ENCODE assay signal across 15 mouse cellular contexts in genomic region chr6:82891488-82891887, GRCm38 (mm10). TPM values are rescaled to one million over a fixed set of nuclear protein-coding genes. Genes with fewer than 3 reads are reported as not detected.
A peak's percentile ranks its signal among the peaks of the same experiment; 100 is the strongest.
DNase-seq lines count a peak whose midpoint lies in the region; ATAC-seq lines count a peak whose summit lies in the region.
"Had no signal": no experiment of that assay in that cellular context is flagged by ENCODE, and none has a peak within 500 bp of the region (broad histone marks: within the 10 kb centered on the region; RNA-seq: fewer than 3 reads in every experiment).

No protein-coding gene starts in this region.

- H3K4me2 ChIP-seq in lung, embryonic 15.5 days = no peak overlapping the region
- H3K4me2 ChIP-seq in stomach, embryonic 16.5 days (ENCODE audit: low read depth, low read length) = no peak overlapping the region
- H3K4me2 ChIP-seq in forebrain, embryonic 13.5 days = no peak overlapping the region
- H3K4me2 ChIP-seq: embryonic facial prominence, embryonic 12.5 days; hindbrain, embryonic 14.5 days had no signal

- no peak overlapping the region for H3K27ac ChIP-seq in embryonic facial prominence, embryonic 10.5 days (replicated peaks)
- no peak overlapping the region for H3K27ac ChIP-seq in lung, embryonic 15.5 days
- peak overlapping the region; percentile 12; the same call in 1 of the 2 replicates for H3K27ac ChIP-seq in stomach, embryonic 16.5 days (ENCODE audit: low read length)
- H3K27ac ChIP-seq in forebrain, embryonic 13.5 days = no peak overlapping the region
- H3K27ac ChIP-seq: embryonic facial prominence, embryonic 12.5 days; hindbrain, embryonic 14.5 days; liver, embryonic 14.5 days; midbrain, embryonic 10.5 days had no signal

- H3K4me3 ChIP-seq in embryonic facial prominence, embryonic 10.5 days = no peak overlapping the region
- no peak overlapping the region for H3K4me3 ChIP-seq in lung, embryonic 15.5 days
- no peak overlapping the region for H3K4me3 ChIP-seq in stomach, embryonic 16.5 days (replicated peaks; ENCODE audit: low read length)
- no peak overlapping the region for H3K4me3 ChIP-seq in forebrain, embryonic 13.5 days
- H3K4me3 ChIP-seq: embryonic facial prominence, embryonic 12.5 days; midbrain, embryonic 10.5 days; myocyte had no signal

- no peak overlapping the region for H3K9ac ChIP-seq in lung, embryonic 15.5 days
- H3K9ac ChIP-seq in stomach, embryonic 16.5 days (ENCODE audit: low read length) = no peak overlapping the region
- no peak overlapping the region for H3K9ac ChIP-seq in forebrain, embryonic 13.5 days
- H3K9ac ChIP-seq: embryonic facial prominence, embryonic 12.5 days; hindbrain, embryonic 14.5 days; liver, embryonic 14.5 days had no signal

- intact Hi-C loops in heart, postnatal 25 days (cut with DNase I) = no loop called here

- H3K36me3 ChIP-seq in embryonic facial prominence, embryonic 10.5 days (replicated peaks) = no peaks in the 10 kb centered on the region
- H3K36me3 ChIP-seq in lung, embryonic 15.5 days = no peaks in the 10 kb centered on the region
- H3K36me3 ChIP-seq in stomach, embryonic 16.5 days (ENCODE audit: control insufficient read depth, insufficient read depth, low read length) = no peaks in the 10 kb centered on the region
- no peaks in the 10 kb centered on the region for H3K36me3 ChIP-seq in forebrain, embryonic 13.5 days (ENCODE audit: poor library complexity, severe bottlenecking)
- H3K36me3 ChIP-seq: embryonic facial prominence, embryonic 12.5 days; midbrain, embryonic 10.5 days had no signal

- H3K4me1 ChIP-seq in embryonic facial prominence, embryonic 10.5 days = peaks cover 20% of the 10 kb centered on the region
- H3K4me1 ChIP-seq in lung, embryonic 15.5 days = peaks cover 12% of the 10 kb centered on the region; the same call in 1 of the 2 replicates
- H3K4me1 ChIP-seq in stomach, embryonic 16.5 days (ENCODE audit: control insufficient read depth, insufficient read depth, low read length) = peaks cover 5% of the 10 kb centered on the region; the same call in 1 of the 2 replicates
- no peaks in the 10 kb centered on the region for H3K4me1 ChIP-seq in forebrain, embryonic 13.5 days
- H3K4me1 ChIP-seq: midbrain, embryonic 10.5 days had no signal

- peak; percentile 62; the same call in 1 of the 2 replicates for ATAC-seq in lung, embryonic 15.5 days (ENCODE audit: borderline replicate concordance, extremely low read depth, low FRiP score, low TSS enrichment)
- peak; percentile 79 for ATAC-seq in stomach, embryonic 16.5 days (ENCODE audit: insufficient read depth, low FRiP score)
- no peak for ATAC-seq in forebrain, embryonic 13.5 days

- H3K27me3 ChIP-seq in embryonic facial prominence, embryonic 10.5 days (replicated peaks; ENCODE audit: low read depth, poor library complexity, severe bottlenecking) = no peaks in the 10 kb centered on the region; the same call in 1 of the 2 replicates
- no peaks in the 10 kb centered on the region for H3K27me3 ChIP-seq in lung, embryonic 15.5 days
- H3K27me3 ChIP-seq in stomach, embryonic 16.5 days (ENCODE audit: control insufficient read depth, insufficient read depth, low read length) = no peaks in the 10 kb centered on the region
- no peaks in the 10 kb centered on the region for H3K27me3 ChIP-seq in forebrain, embryonic 13.5 days
- H3K27me3 ChIP-seq: embryonic facial prominence, embryonic 12.5 days had no signal

- WGBS in embryonic facial prominence, embryonic 10.5 days = 36% methylated on average over 6 of the region's 6 CpGs
- WGBS in lung, embryonic 15.5 days = 34% methylated on average over 6 of the region's 6 CpGs
- 32% methylated on average over 6 of the region's 6 CpGs for WGBS in stomach, embryonic 16.5 days
- WGBS in forebrain, embryonic 13.5 days = 73% methylated on average over 6 of the region's 6 CpGs

- DNase-seq in embryo, embryonic 10.5 days (ENCODE audit: low spot score) = peak; percentile 35
- DNase-seq in embryo, embryonic 9.5 days (ENCODE audit: extremely low spot score) = no peak
- peak; percentile 36 for DNase-seq in embryonic facial prominence, embryonic 10.5 days (ENCODE audit: low spot score)
- DNase-seq in heart, postnatal 25 days (ENCODE audit: low spot score) = no peak
- no peak for DNase-seq in kidney, postnatal 10 days
- DNase-seq: cerebellum, adult 9-10 months; right cerebral cortex, postnatal 14 days had no signal

- no peaks in the 10 kb centered on the region for H3K9me3 ChIP-seq in embryonic facial prominence, embryonic 10.5 days
- no peaks in the 10 kb centered on the region for H3K9me3 ChIP-seq in lung, embryonic 15.5 days
- no peaks in the 10 kb centered on the region for H3K9me3 ChIP-seq in stomach, embryonic 16.5 days (replicated peaks; ENCODE audit: control insufficient read depth, low read length)
- H3K9me3 ChIP-seq in forebrain, embryonic 13.5 days (replicated peaks) = no peaks in the 10 kb centered on the region
- H3K9me3 ChIP-seq: embryonic facial prominence, embryonic 12.5 days; midbrain, embryonic 10.5 days had no signal

RNA-seq across cellular contexts. Expression of gene Sema4f, which starts 48.1 kb away (rescaled TPM):
- 1.4 and 2.1 TPM in 2 replicates for polyA plus RNA-seq in embryonic facial prominence, embryonic 10.5 days (2016; fragmentation: Nextera tagmentation; extraction: Ambion mirVana)
- 14.0 TPM in 2 replicates for polyA plus RNA-seq in lung, embryonic 15.5 days (2015; fragmentation: Nextera tagmentation; extraction: Ambion mirVana)
- 1.4 and 1.5 TPM in 2 replicates for polyA plus RNA-seq in stomach, embryonic 16.5 days (2015; fragmentation: Nextera tagmentation; extraction: Ambion mirVana)
- 5.9 and 7.3 TPM in 2 replicates for polyA plus RNA-seq in forebrain, embryonic 13.5 days (2015; fragmentation: Nextera tagmentation; extraction: Ambion mirVana)
- under 1 TPM; 0.34 to 0.47 TPM for total RNA-seq in heart, postnatal 25 days (2021)

RNA-seq across cellular contexts. Expression of gene M1ap, which starts 55.2 kb away (rescaled TPM):
- 0.31 and 0.56 TPM in 2 replicates for polyA plus RNA-seq in embryonic facial prominence, embryonic 10.5 days (2016; fragmentation: Nextera tagmentation; extraction: Ambion mirVana)
- 1.9 and 2.5 TPM in 2 replicates for polyA plus RNA-seq in lung, embryonic 15.5 days (2015; fragmentation: Nextera tagmentation; extraction: Ambion mirVana)
- polyA plus RNA-seq in stomach, embryonic 16.5 days (2015; fragmentation: Nextera tagmentation; extraction: Ambion mirVana) = 0.26 and 1.0 TPM in 2 replicates
- not detected in 2 replicates for polyA plus RNA-seq in forebrain, embryonic 13.5 days (2015; fragmentation: Nextera tagmentation; extraction: Ambion mirVana)
- under 1 TPM in 1 of 2 experiments, not detected in 1; 0.17 TPM for total RNA-seq in heart, postnatal 25 days (2021)

Comparison
In these comparisons a context has a peak if more than half of its experiments do, and no peak if none do; other contexts are left out.
1. DNase-seq: peak in embryo, embryonic 10.5 days (single experiment) and embryonic facial prominence, embryonic 10.5 days (single experiment); none in embryo, embryonic 9.5 days (single experiment), heart, postnatal 25 days (single experiment) and kidney, postnatal 10 days (single experiment).